Mouse (Mus musculus): ENCODE results near the gene Mcidas. TPM values are rescaled to one million over a fixed set of nuclear protein-coding genes. Genes with fewer than 3 reads are reported as not detected.

The Mcidas gene
- total RNA-seq (2014; fragmentation: Nextera tagmentation) = not detected in 2 replicates
- 0.05 TPM in 1 of 2 replicates, not detected in the other for total RNA-seq (2017)
- polyA plus RNA-seq (2012) = not detected in 2 replicates

DNA sequence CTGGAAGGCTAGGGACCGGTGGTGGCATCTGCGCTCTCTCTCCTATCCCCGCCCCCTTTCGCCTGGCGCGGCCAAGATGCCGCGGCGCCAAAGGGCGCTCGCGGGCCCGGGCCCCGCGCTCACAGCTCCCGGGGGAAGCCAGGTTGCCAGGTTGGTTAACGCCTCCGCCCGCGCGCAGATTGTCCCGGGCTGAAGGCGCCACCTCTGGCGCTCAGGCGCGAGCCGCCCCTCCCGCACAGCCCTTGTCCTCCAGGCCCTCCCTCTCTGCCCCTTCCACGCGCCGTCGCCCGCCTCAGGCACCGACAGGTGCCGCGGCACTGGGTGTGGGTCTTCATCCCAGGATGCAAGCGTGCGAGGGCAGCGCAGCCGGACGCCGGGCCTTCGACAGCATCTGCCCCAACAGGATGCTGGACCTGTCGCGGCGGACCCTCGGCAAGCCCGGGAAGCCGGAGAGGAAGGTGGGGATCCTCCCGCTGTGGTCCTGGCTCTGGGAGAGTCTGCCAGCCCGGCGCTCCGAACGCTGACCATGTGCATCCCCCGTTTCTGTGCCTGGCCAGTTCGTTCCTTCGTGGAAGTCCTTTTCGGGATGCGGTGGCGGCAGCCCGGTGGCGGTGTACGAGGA, at the start of gene Mcidas:
Mcidas (plus strand) TSS at position 315 of the 622 bp plus-strand sequence.
- Histone ChIP-seq H3K36me3 (replicated peaks) (no peaks in the 10 kb centered on the region), H3K27me3 (ENCODE audit: insufficient read depth, low read length) (peaks cover 46% of the 10 kb centered on the region), H3K4me3 (ENCODE audit: low read depth, low read length) (peak within 1 kb of the TSS; percentile 2; the same call in 1 of the 2 replicates), H3K9me3 (replicated peaks) (peaks cover 6% of the 10 kb centered on the region; the same call in 1 of the 2 replicates), H3K4me1 (ENCODE audit: insufficient read depth, low read depth, low read length) (peaks cover 10% of the 10 kb centered on the region)
- TF ChIP-seq CTCF (IDR thresholded peaks at IDR 0.05; ENCODE audit: low read depth, low read length) (no peak), GATA2 (IDR thresholded peaks at IDR 0.05; ENCODE audit: borderline replicate concordance, low read depth, low read length) (no peak), POLR2AphosphoS5 (IDR thresholded peaks at IDR 0.05; ENCODE audit: insufficient replicate concordance, low read depth, low read length) (no peak), GATA1 (IDR thresholded peaks at IDR 0.05; ENCODE audit: borderline replicate concordance, low read length) (no peak), TAL1 (conservative IDR thresholded peaks at IDR 0.05; ENCODE audit: low read depth, low read length) (no peak)
- no peak for ATAC-seq (ENCODE audit: extremely low read depth, insufficient number of reproducible peaks, low FRiP score, poor library complexity, severe bottlenecking)
- DNase-seq (ENCODE audit: low spot score) = no peak

GRCm38 (mm10) chr13:112945312-112945711, 48.3 kb upstream of the Mcidas start:
- DNase-seq (ENCODE audit: low spot score) (no peak), ATAC-seq (ENCODE audit: extremely low read depth, insufficient number of reproducible peaks, low FRiP score, poor library complexity, severe bottlenecking) (no peak)
- peaks cover 7% of the 10 kb centered on the region; the same call in 1 of the 2 replicates for H3K4me1 ChIP-seq (ENCODE audit: insufficient read depth, low read depth, low read length)
- H3K27me3 ChIP-seq (ENCODE audit: insufficient read depth, low read length) = no peaks in the 10 kb centered on the region
- H3K36me3 ChIP-seq (replicated peaks) = peaks cover 89% of the 10 kb centered on the region
- TF ChIP-seq POLR2AphosphoS5 (IDR thresholded peaks at IDR 0.05; ENCODE audit: insufficient replicate concordance, low read depth, low read length) (no peak), GATA1 (IDR thresholded peaks at IDR 0.05; ENCODE audit: borderline replicate concordance, low read length) (no peak), GATA2 (IDR thresholded peaks at IDR 0.05; ENCODE audit: borderline replicate concordance, low read depth, low read length) (no peak)
- no peaks in the 10 kb centered on the region for H3K9me3 ChIP-seq (replicated peaks)
- H3K4me3 ChIP-seq (ENCODE audit: low read depth, low read length) = no peak overlapping the region

- DNase-seq (ENCODE audit: low spot score) (no peak), ATAC-seq (ENCODE audit: extremely low read depth, insufficient number of reproducible peaks, low FRiP score, poor library complexity, severe bottlenecking) (no peak)
- Histone ChIP-seq H3K4me3 (ENCODE audit: low read depth, low read length) (no peak overlapping the region), H3K4me1 (ENCODE audit: insufficient read depth, low read depth, low read length) (peaks cover 7% of the 10 kb centered on the region; the same call in 1 of the 2 replicates), H3K9me3 (replicated peaks) (no peaks in the 10 kb centered on the region), H3K27me3 (ENCODE audit: insufficient read depth, low read length) (no peaks in the 10 kb centered on the region), H3K36me3 (replicated peaks) (peaks cover 90% of the 10 kb centered on the region)
- TF ChIP-seq TAL1 (conservative IDR thresholded peaks at IDR 0.05; ENCODE audit: low read depth, low read length) = no peak
- TF ChIP-seq CTCF (IDR thresholded peaks at IDR 0.05; ENCODE audit: low read depth, low read length) = no peak
Measured at GRCm38 (mm10) chr13:112945900-112946299, 47.7 kb upstream of the Mcidas start.

DNA sequence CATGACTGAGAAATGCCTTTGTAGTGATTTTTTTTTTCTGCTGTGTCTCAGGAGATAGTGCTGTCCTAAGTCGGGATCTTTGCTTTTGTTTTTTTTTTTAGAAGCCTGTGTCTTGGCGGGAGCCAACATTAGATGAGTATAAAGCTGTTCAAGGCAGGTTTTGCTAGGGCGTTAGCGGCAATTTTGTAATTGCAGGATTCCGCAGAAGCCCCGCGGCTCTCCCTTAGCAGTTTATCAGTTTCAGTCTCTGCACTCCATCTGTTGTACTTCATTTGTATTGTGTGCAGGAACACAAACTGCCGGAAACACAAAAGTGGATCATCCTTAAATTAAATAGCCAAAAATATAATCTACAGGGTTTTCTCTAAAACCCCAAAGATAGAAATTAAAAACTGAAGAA, 39.6 kb upstream of the Mcidas start:
- Histone ChIP-seq H3K4me1 (ENCODE audit: insufficient read depth, low read depth, low read length) (no peaks in the 10 kb centered on the region), H3K27me3 (ENCODE audit: insufficient read depth, low read length) (no peaks in the 10 kb centered on the region), H3K9me3 (replicated peaks) (no peaks in the 10 kb centered on the region), H3K4me3 (ENCODE audit: low read depth, low read length) (no peak overlapping the region), H3K36me3 (replicated peaks) (peaks cover 87% of the 10 kb centered on the region)
- DNase-seq (ENCODE audit: low spot score) = no peak
- ATAC-seq (ENCODE audit: extremely low read depth, insufficient number of reproducible peaks, low FRiP score, poor library complexity, severe bottlenecking) = no peak
- TF ChIP-seq GATA1 (IDR thresholded peaks at IDR 0.05; ENCODE audit: borderline replicate concordance, low read length) (no peak), CTCF (IDR thresholded peaks at IDR 0.05; ENCODE audit: low read depth, low read length) (no peak), POLR2AphosphoS5 (IDR thresholded peaks at IDR 0.05; ENCODE audit: insufficient replicate concordance, low read depth, low read length) (no peak), TAL1 (conservative IDR thresholded peaks at IDR 0.05; ENCODE audit: low read depth, low read length) (no peak), GATA2 (IDR thresholded peaks at IDR 0.05; ENCODE audit: borderline replicate concordance, low read depth, low read length) (no peak)

DNA sequence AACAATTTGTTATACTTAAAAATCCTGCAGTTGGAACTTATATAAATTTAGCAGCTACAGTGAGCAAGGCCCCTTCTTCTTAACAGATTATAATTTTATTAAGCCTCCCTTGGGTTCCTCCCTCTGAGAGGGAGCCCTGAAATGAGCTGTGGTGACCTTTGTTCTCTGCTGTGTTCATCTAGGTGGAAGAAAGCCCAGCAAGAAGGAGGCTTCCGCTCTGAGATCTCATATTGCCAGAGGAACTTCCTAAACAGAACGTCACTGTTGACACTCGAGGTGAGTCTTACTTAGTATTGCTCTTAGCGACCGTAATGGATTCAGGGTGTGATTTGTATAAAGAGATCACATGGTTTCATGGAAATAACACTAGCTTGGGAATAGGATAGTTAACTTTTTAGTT, 30.6 kb upstream of the Mcidas start:
- DNase-seq (ENCODE audit: low spot score) (no peak), ATAC-seq (ENCODE audit: extremely low read depth, insufficient number of reproducible peaks, low FRiP score, poor library complexity, severe bottlenecking) (no peak)
- H3K4me3 ChIP-seq (ENCODE audit: low read depth, low read length) = no peak overlapping the region
- H3K27me3 ChIP-seq (ENCODE audit: insufficient read depth, low read length) = no peaks in the 10 kb centered on the region
- no peaks in the 10 kb centered on the region for H3K4me1 ChIP-seq (ENCODE audit: insufficient read depth, low read depth, low read length)
- no peaks in the 10 kb centered on the region for H3K9me3 ChIP-seq (replicated peaks)
- TF ChIP-seq CTCF (IDR thresholded peaks at IDR 0.05; ENCODE audit: low read depth, low read length) (no peak), POLR2AphosphoS5 (IDR thresholded peaks at IDR 0.05; ENCODE audit: insufficient replicate concordance, low read depth, low read length) (no peak), TAL1 (conservative IDR thresholded peaks at IDR 0.05; ENCODE audit: low read depth, low read length) (no peak), GATA2 (IDR thresholded peaks at IDR 0.05; ENCODE audit: borderline replicate concordance, low read depth, low read length) (no peak)
- H3K36me3 ChIP-seq (replicated peaks) = peaks cover 86% of the 10 kb centered on the region

DNA sequence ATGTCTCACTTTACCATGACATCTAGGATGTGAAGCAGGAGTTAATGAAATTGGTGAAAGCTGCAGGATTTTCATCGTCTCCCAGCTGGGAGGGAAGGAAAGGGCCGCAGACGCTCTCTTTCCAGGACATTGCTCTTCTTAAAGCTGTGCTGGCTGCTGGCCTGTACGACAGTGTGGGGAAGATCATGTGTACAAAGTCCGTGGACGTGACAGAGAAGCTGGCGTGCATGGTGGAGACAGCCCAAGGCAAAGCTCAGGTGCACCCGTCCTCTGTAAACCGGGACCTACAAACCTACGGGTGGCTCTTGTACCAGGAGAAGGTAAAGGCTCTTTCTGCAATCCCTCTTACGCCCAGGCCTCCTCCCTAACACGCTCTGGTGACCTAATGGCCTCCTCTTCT, 29.2 kb upstream of the Mcidas start:
- H3K9me3 ChIP-seq (replicated peaks) = no peaks in the 10 kb centered on the region
- ATAC-seq (ENCODE audit: extremely low read depth, insufficient number of reproducible peaks, low FRiP score, poor library complexity, severe bottlenecking) (no peak), DNase-seq (ENCODE audit: low spot score) (no peak)
- no peaks in the 10 kb centered on the region for H3K27me3 ChIP-seq (ENCODE audit: insufficient read depth, low read length)
- H3K4me1 ChIP-seq (ENCODE audit: insufficient read depth, low read depth, low read length) = no peaks in the 10 kb centered on the region
- no peak overlapping the region for H3K4me3 ChIP-seq (ENCODE audit: low read depth, low read length)
- no peak for TF ChIP-seq GATA2 (IDR thresholded peaks at IDR 0.05; ENCODE audit: borderline replicate concordance, low read depth, low read length)
- H3K36me3 ChIP-seq (replicated peaks) = peaks cover 85% of the 10 kb centered on the region

DNA sequence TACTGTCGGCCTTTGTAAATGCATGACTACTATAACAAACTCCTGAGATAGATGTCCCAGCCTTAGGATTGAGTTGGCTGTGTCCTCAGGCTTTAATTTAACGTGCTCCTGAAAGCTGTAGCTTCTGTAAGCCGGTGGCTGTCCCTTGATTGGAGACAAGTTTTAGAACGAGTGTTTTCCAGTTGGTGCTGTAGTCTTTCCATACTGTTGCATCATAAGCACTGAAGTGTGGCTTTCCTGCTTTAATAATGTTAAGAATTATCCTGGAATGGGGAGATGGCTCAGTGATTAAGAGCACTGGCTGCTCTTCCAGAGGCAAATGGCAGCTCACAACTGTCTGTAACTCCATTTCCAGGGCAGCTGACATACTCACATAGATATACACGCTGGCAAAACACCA, 26.4 kb upstream of the Mcidas start:
- no peak for DNase-seq (ENCODE audit: low spot score)
- H3K9me3 ChIP-seq (replicated peaks) = no peaks in the 10 kb centered on the region
- no peak overlapping the region for H3K4me3 ChIP-seq (ENCODE audit: low read depth, low read length)
- no peak for TF ChIP-seq TAL1 (conservative IDR thresholded peaks at IDR 0.05; ENCODE audit: low read depth, low read length)
- TF ChIP-seq CTCF (IDR thresholded peaks at IDR 0.05; ENCODE audit: low read depth, low read length) = no peak
- TF ChIP-seq GATA2 (IDR thresholded peaks at IDR 0.05; ENCODE audit: borderline replicate concordance, low read depth, low read length) = no peak
- TF ChIP-seq GATA1 (IDR thresholded peaks at IDR 0.05; ENCODE audit: borderline replicate concordance, low read length) = no peak
- TF ChIP-seq POLR2AphosphoS5 (IDR thresholded peaks at IDR 0.05; ENCODE audit: insufficient replicate concordance, low read depth, low read length) = no peak
- H3K4me1 ChIP-seq (ENCODE audit: insufficient read depth, low read depth, low read length) = no peaks in the 10 kb centered on the region
- H3K27me3 ChIP-seq (ENCODE audit: insufficient read depth, low read length) = 0 out of 2 replicates have a peak, but pooled peaks cover 2% of the 10 kb centered on the region
- peaks cover 67% of the 10 kb centered on the region for H3K36me3 ChIP-seq (replicated peaks)
- ATAC-seq (ENCODE audit: extremely low read depth, insufficient number of reproducible peaks, low FRiP score, poor library complexity, severe bottlenecking) = no peak

All from G1E (cell line).